Mouse (Mus musculus): Measurements from ENCODE around the gene Clk2. TPM values are rescaled to one million over a fixed set of nuclear protein-coding genes. Genes with fewer than 3 reads are reported as not detected.

The Clk2 gene
- 24.6 and 24.8 TPM in 2 replicates for polyA plus RNA-seq (2016; fragmentation: Nextera tagmentation; extraction: Ambion mirVana)

GRCm38 (mm10) chr3:89164506-89165267, at the start of gene Clk2:
Gene Clk2 (plus strand): TSS chr3:89164795.
- H3K4me3 ChIP-seq = peak within 1 kb of the TSS; percentile 85
- peaks cover 22% of the 10 kb centered on the region for H3K4me1 ChIP-seq (replicated peaks)
- peak within 1 kb of the TSS; percentile 95 for H3K9ac ChIP-seq
- peak; percentile 97 for ATAC-seq (ENCODE audit: insufficient number of reproducible peaks, low FRiP score)
- no peaks in the 10 kb centered on the region for H3K9me3 ChIP-seq (replicated peaks)
- WGBS = under 1% methylated on average over 79 of the region's 79 CpGs
- peaks cover 3% of the 10 kb centered on the region for H3K27me3 ChIP-seq (replicated peaks)
- peak within 1 kb of the TSS; percentile 85 for H3K4me2 ChIP-seq
- peaks cover 31% of the 10 kb centered on the region for H3K36me3 ChIP-seq
- H3K27ac ChIP-seq (ENCODE audit: poor library complexity, severe bottlenecking) = peak within 1 kb of the TSS; percentile 97

DNA sequence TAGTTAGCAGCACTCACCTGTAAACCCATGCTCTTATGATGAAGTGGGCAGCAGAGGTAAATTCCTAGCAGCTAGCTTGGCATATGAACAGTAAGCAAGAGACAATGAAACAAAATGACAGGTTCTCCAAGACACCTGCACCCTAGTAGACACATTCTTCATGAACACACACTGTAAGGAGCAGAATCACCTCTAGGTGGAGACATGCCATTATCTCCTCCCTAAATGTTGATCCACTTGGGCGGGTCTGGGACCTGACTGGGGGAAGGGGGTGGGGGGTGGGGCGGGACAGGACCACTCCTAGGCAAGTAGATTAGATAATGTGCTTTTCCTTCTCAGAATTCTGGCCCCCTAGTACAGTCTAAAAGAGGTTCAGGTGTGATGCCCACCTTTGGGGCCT, 49.1 kb upstream of the Clk2 start:
- H3K27me3 ChIP-seq (replicated peaks) = no peaks in the 10 kb centered on the region
- H3K27ac ChIP-seq (ENCODE audit: poor library complexity, severe bottlenecking) = no peak overlapping the region
- 2% methylated on average over 2 of the region's 2 CpGs for WGBS
- peak; percentile 51; the same call in 1 of the 2 replicates for ATAC-seq (ENCODE audit: insufficient number of reproducible peaks, low FRiP score)
- H3K4me2 ChIP-seq = no peak overlapping the region
- H3K9ac ChIP-seq = no peak overlapping the region
- no peaks in the 10 kb centered on the region for H3K4me1 ChIP-seq (replicated peaks)
- peaks cover 5% of the 10 kb centered on the region; the same call in 1 of the 2 replicates for H3K9me3 ChIP-seq (replicated peaks)
- no peak overlapping the region for H3K4me3 ChIP-seq
- H3K36me3 ChIP-seq = no peaks in the 10 kb centered on the region

DNA sequence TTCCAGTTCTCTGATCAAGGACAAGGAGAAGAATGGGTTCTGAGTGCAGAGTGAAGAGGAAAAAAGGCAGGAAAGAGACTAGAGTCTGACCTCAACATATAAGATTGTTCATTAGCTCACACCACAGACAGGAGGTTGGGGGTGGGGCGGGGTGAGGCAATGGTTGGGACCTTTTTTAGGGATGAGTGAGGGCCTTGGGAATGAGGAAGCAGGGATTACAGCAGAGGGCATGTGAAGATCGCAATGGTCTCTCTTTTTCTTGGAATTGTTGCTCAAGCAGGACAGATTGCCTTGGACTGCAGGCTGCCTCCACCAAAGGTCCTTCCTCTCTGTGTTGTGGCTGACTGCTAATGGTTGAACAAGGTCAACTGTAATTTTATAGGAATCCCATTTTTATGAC, 41.3 kb upstream of the Clk2 start:
- Histone ChIP-seq H3K27me3 (replicated peaks) (no peaks in the 10 kb centered on the region), H3K9me3 (replicated peaks) (no peaks in the 10 kb centered on the region), H3K4me3 (no peak overlapping the region), H3K27ac (ENCODE audit: poor library complexity, severe bottlenecking) (no peak overlapping the region), H3K36me3 (no peaks in the 10 kb centered on the region), H3K4me2 (no peak overlapping the region), H3K4me1 (replicated peaks) (peaks cover 8% of the 10 kb centered on the region), H3K9ac (no peak overlapping the region)
- no peak for ATAC-seq (ENCODE audit: insufficient number of reproducible peaks, low FRiP score)
- WGBS = 65% methylated on average over 2 of the region's 2 CpGs

GRCm38 (mm10) chr3:89124241-89124640, 40.4 kb upstream of the Clk2 start:
- ATAC-seq (ENCODE audit: insufficient number of reproducible peaks, low FRiP score) = no peak
- Histone ChIP-seq H3K27ac (ENCODE audit: poor library complexity, severe bottlenecking) (no peak overlapping the region), H3K9ac (no peak overlapping the region), H3K4me3 (no peak overlapping the region), H3K4me2 (no peak overlapping the region), H3K27me3 (replicated peaks) (no peaks in the 10 kb centered on the region), H3K4me1 (replicated peaks) (peaks cover 8% of the 10 kb centered on the region), H3K9me3 (replicated peaks) (no peaks in the 10 kb centered on the region), H3K36me3 (no peaks in the 10 kb centered on the region)
- 60% methylated on average over 3 of the region's 3 CpGs for WGBS

DNA sequence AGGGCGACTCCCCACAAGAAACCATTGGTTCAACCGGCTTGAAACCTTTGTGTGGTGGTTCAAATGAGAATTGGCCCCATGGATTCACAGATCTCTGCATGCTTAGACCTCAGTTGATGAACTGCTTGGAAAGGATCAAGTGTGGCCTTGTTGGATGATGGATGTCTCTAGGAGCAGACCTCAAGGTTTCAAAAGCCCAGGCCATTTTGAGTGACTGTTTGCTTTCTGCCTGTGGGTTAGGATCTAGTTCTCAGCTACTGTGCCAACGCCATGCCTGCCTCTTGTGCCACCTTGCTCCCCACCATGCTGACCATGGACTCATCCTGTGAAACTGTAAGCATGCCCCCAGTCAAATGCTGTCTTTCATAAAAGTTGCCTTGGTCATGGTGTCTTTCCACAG, 38.6 kb upstream of the Clk2 start:
- Histone ChIP-seq H3K4me1 (replicated peaks) (peaks cover 8% of the 10 kb centered on the region), H3K9me3 (replicated peaks) (no peaks in the 10 kb centered on the region), H3K4me2 (no peak overlapping the region), H3K36me3 (no peaks in the 10 kb centered on the region), H3K27me3 (replicated peaks) (no peaks in the 10 kb centered on the region), H3K9ac (no peak overlapping the region), H3K4me3 (no peak overlapping the region), H3K27ac (ENCODE audit: poor library complexity, severe bottlenecking) (no peak overlapping the region)
- WGBS = 85% methylated on average over 3 of the region's 3 CpGs
- no peak for ATAC-seq (ENCODE audit: insufficient number of reproducible peaks, low FRiP score)

DNA sequence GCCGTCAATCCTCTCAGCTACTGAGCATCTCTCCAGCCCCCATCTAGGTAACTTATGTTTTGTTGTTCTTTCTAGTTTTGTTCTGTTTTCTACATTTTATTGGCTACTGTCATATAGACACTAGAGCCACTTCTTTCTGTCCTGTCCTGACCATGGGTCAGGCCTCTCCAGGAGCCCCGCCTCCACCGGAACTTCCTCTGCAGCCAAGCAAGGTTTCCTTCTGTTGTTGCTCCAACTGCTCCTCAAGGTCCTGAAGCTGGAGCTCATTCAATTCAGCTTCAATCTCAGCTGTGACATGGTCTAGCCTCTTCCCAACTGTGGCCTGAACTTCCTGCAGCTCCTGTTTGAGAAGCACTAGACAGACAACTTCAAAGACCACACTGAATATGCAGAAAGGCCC, 34.7 kb upstream of the Clk2 start:
- Histone ChIP-seq H3K9me3 (replicated peaks) (no peaks in the 10 kb centered on the region), H3K4me2 (no peak overlapping the region), H3K4me3 (no peak overlapping the region), H3K27me3 (replicated peaks) (peaks cover 4% of the 10 kb centered on the region), H3K9ac (no peak overlapping the region), H3K4me1 (replicated peaks) (peaks cover 12% of the 10 kb centered on the region), H3K36me3 (no peaks in the 10 kb centered on the region), H3K27ac (ENCODE audit: poor library complexity, severe bottlenecking) (no peak overlapping the region)
- ATAC-seq (ENCODE audit: insufficient number of reproducible peaks, low FRiP score) = no peak
- WGBS = 87% methylated on average over 3 of the region's 3 CpGs

GRCm38 (mm10) chr3:89131816-89132215, 32.8 kb upstream of the Clk2 start:
- WGBS = 56% methylated on average over 4 of the region's 4 CpGs

DNA sequence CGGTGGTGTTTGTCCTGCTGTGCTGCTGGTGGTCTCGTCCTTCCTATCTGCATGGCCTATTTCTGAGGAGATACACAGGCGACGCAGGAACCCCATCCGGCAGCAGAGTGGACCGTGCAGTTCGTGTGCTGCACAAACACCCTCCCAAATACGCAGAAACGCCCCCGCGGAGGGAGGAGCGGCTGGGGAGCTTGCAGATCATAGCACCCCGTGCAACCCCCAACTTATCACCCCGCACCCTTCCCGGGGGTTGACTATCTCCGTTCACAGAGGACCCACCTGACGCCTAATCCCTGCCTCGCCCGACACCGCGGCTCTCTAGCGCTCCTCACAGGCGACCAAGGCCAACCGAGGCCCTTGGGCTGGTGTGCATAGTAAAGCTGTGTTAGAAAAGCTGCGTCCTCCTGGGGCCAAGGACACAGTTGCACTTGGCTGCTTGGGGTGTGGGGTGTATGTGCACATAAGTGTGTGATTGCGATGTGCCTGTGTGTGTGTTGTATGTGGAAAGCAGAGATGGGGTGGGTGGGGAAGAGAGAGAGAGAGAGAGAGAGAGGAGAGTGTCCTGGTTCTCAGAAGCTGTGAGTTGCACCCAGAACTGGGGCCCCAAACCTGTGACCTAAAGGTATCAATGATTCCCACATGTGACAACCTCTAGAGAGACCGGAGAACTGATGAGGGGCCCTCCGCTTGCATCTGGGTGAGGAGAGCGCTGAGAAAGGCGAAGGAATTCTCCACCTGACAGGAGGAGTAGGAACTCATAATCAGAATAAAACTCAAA, 32.1 kb upstream of the Clk2 start:
- peak overlapping the region; percentile 49 for H3K9ac ChIP-seq

More at GRCm38 (mm10) chr3:89131816-89132215, 32.8 kb upstream of the Clk2 start:
- Histone ChIP-seq H3K9ac (peak overlapping the region; percentile 49), H3K9me3 (replicated peaks) (no peaks in the 10 kb centered on the region), H3K4me1 (replicated peaks) (peaks cover 12% of the 10 kb centered on the region), H3K4me2 (peak overlapping the region; percentile 78), H3K27me3 (replicated peaks) (peaks cover 15% of the 10 kb centered on the region), H3K27ac (ENCODE audit: poor library complexity, severe bottlenecking) (no peak overlapping the region), H3K36me3 (no peaks in the 10 kb centered on the region), H3K4me3 (peak overlapping the region; percentile 48)
- no peak for ATAC-seq (ENCODE audit: insufficient number of reproducible peaks, low FRiP score)

GRCm38 (mm10) chr3:89133063-89133450, 31.5 kb upstream of the Clk2 start:
- peak overlapping the region; percentile 78; the same call in 1 of the 2 replicates for H3K4me2 ChIP-seq
- H3K4me3 ChIP-seq = no peak overlapping the region
- 56% methylated on average over 7 of the region's 7 CpGs for WGBS
- no peaks in the 10 kb centered on the region for H3K36me3 ChIP-seq
- ATAC-seq (ENCODE audit: insufficient number of reproducible peaks, low FRiP score) = no peak
- H3K9ac ChIP-seq = no peak overlapping the region
- no peaks in the 10 kb centered on the region for H3K9me3 ChIP-seq (replicated peaks)
- H3K27ac ChIP-seq (ENCODE audit: poor library complexity, severe bottlenecking) = no peak overlapping the region
- peaks cover 19% of the 10 kb centered on the region for H3K27me3 ChIP-seq (replicated peaks)
- H3K4me1 ChIP-seq (replicated peaks) = peaks cover 12% of the 10 kb centered on the region

More for the DNA sequence above, 32.1 kb upstream of the Clk2 start:
- WGBS = 12% methylated on average over 30 of the region's 30 CpGs
- ATAC-seq (ENCODE audit: insufficient number of reproducible peaks, low FRiP score) = peak; percentile 75
- H3K36me3 ChIP-seq = no peaks in the 10 kb centered on the region
- H3K27me3 ChIP-seq (replicated peaks) = peaks cover 19% of the 10 kb centered on the region
- H3K9me3 ChIP-seq (replicated peaks) = no peaks in the 10 kb centered on the region
- no peak overlapping the region for H3K27ac ChIP-seq (ENCODE audit: poor library complexity, severe bottlenecking)
- peaks cover 12% of the 10 kb centered on the region for H3K4me1 ChIP-seq (replicated peaks)
- H3K4me3 ChIP-seq = peak overlapping the region; percentile 48
- peak overlapping the region; percentile 78 for H3K4me2 ChIP-seq

GRCm38 (mm10) chr3:89133752-89134151, 30.8 kb upstream of the Clk2 start:
- Histone ChIP-seq H3K27ac (ENCODE audit: poor library complexity, severe bottlenecking) (no peak overlapping the region), H3K4me3 (no peak overlapping the region), H3K36me3 (no peaks in the 10 kb centered on the region), H3K9ac (no peak overlapping the region), H3K4me1 (replicated peaks) (peaks cover 12% of the 10 kb centered on the region), H3K4me2 (no peak overlapping the region), H3K9me3 (replicated peaks) (no peaks in the 10 kb centered on the region), H3K27me3 (replicated peaks) (peaks cover 19% of the 10 kb centered on the region)
- ATAC-seq (ENCODE audit: insufficient number of reproducible peaks, low FRiP score) = no peak
- WGBS = 65% methylated on average over 1 of the region's 1 CpGs

GRCm38 (mm10) chr3:89135958-89136357, 28.6 kb upstream of the Clk2 start, which contains the start of gene Pklr:
Gene Pklr (plus strand): TSS chr3:89136142.
- H3K4me2 ChIP-seq = peak within 1 kb of the TSS; percentile 29
- H3K4me3 ChIP-seq = peak within 1 kb of the TSS; percentile 1; the same call in 1 of the 2 replicates
- peak; percentile 61; the same call in 1 of the 2 replicates for ATAC-seq (ENCODE audit: insufficient number of reproducible peaks, low FRiP score)
- H3K9me3 ChIP-seq (replicated peaks) = no peaks in the 10 kb centered on the region
- no peak within 1 kb of the TSS for H3K9ac ChIP-seq
- no peak within 1 kb of the TSS for H3K27ac ChIP-seq (ENCODE audit: poor library complexity, severe bottlenecking)
- H3K27me3 ChIP-seq (replicated peaks) = peaks cover 23% of the 10 kb centered on the region
- H3K4me1 ChIP-seq (replicated peaks) = peaks cover 12% of the 10 kb centered on the region
- H3K36me3 ChIP-seq = no peaks in the 10 kb centered on the region
- WGBS = 61% methylated on average over 3 of the region's 3 CpGs
